Mouse (Mus musculus) retina, adult 2 months (tissue): ENCODE data around the gene Il17rd.

ENCODE experiments used
- DNase-seq: peaks from one replicate; pipeline ENCODE4 v3.0.0-alpha.2; 2012; ENCODE audit warnings: low read depth, low spot score

Gene Il17rd

GRCm38 (mm10) chr14:27044967-27045361 is 6.2 kb downstream of the Il17rd start:
- no peak for DNase-seq

DNA sequence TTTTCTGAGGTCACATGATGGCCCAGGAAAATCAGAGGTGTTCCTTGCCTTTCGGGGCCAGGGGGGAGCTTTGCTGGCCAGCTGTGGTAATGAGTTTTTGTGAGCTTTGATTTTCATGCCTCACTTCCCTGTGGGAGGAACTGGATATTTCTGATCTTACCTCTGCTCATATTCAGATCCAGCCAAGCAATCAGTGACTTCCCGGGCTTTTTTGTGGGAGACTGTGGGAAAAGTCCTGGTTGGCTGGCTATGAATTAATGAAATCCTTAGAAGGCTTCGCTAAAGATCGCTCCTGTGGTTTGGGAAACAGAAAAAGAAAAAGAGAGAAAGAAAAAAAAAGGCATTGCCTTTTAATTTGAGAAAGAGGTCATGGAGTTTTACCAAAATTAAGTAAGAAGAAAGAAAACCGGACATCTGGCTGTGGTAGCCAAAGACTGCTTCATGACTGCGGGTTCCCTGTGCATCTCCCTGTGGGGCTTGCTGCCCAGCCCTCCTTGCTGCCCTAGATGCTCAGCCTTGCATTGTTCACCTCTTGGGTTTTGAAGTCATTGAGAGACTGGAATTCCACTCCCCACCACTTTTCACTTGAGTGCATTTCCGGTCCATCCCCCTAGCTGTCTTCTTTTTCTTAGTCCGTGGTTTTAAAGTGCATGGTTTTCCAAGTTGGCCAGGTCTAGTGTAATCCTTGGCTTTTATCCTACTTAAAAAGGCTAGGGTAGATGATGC is 9.7 kb downstream of the Il17rd start:
- no peak for DNase-seq

- no peak for DNase-seq
These were observed 11.3 kb downstream of the Il17rd start for GRCm38 (mm10) chr14:27050043-27050442.

DNA sequence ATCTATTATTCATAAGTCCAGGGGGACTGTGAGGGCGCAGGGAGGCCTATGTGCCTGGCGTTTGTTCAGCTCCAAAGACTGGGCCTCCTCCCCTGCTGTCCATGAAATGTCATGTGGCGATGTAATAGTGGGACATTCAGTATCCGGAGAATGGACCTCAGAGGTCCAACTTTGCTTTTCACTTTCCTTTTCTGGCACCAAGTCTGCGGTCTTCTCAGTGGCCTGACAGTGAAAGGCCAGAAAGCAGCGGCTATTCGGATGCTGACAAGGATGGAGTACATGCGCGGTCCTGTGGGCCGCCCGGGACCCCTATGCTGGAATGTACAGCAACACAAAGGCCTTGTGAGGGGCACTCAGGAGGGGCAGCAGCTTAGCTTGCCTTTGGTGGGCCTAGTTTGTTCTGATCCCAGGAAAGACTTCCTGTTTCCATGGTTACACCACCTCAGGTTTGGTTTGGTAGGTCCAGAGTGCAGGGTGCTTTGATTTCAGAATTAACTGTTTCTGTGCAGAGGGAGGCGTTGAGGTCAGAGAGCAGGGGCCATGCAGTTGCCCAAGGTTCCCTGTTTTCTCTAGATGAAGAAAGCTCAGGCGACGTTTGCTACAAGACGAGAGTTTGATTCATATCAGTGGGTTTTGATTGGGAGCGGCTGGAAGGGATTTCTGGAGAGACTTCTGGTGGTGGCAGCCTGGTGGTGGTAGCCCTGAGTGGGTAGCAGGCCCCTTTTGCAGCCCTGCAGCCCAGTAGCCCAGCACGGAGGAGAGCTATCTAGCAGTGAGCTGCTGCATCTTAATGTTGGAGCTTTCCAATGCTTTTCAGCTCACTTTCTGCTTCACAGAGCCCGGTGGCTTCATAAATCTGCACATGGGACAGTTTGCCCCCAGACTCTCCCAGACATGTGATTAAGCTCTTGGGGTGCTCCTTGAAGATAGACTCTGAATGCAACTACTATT is 12.1 kb downstream of the Il17rd start:
- DNase-seq: no peak

DNA sequence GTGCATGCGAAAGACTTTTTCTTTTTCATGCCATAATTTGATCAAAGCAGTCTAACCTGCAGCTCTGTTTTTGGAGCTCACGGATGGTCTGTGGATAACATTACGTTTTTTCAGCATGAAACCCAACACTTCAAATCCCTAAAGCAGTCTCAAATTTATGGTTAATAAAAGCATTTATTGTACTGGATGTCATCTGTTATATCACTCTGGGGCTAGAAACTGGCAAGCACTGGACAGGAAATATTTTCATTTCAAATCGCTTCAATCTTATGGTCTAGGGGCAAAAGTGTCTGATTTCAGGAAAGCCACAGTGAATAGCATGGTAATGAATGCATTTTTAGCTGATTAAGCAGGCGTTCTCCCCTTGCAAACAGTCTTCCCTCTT is 12.8 kb downstream of the Il17rd start:
- DNase-seq: no peak

DNA sequence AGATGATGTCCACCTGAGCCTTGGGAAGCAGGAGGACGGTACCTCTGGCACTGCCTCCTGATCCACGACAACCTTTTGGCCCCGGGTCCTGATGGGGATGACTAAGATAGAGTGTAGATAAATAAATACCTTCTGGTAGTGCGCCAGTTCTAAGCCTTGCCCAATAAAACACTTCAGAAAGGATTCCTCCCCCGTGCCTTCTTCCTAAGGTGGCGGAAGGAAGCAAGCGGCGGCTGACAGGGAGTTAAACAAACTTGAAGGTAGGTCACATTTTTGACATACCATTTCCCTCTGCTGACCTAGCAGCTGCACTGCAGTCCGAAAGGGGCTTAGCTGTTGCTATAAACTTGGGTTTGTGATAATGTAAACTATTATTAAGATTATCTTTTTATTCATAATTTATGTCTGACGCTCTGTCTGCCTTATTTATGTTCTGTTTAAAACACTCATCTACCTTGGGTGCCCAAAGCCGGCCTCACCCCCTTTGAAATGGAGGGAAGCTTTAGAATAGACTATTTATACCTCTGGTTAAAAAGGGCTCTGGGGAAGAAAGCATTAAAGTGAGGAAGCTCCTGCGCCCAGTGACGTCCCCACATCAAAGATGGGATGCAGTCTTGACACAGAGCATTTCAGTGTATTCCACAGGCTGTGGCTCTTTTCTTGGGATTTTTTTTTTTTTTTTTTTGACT is 19.9 kb downstream of the Il17rd start:
- DNase-seq: no peak

DNA sequence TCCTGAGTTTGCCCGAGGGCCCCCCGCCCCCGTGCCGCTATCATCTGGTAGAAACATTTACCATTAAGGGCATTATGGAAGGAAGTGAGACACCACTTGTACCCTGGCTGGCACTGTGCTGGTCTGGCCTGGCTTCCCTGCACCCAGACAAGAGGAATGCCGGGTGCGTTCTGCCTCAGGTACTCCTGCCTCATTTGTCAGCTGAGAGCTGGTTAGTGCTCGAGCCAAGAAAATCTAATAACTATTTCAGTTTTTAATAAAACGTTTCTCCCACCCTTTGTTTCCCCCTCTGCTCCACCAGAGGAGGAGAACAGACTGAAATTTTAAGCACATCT is 20.4 kb downstream of the Il17rd start:
- DNase-seq: no peak

GRCm38 (mm10) chr14:27063338-27063737 is 24.6 kb downstream of the Il17rd start:
- DNase-seq: no peak

- no peak for DNase-seq
These were observed 27.6 kb downstream of the Il17rd start for GRCm38 (mm10) chr14:27066171-27066929.

DNA sequence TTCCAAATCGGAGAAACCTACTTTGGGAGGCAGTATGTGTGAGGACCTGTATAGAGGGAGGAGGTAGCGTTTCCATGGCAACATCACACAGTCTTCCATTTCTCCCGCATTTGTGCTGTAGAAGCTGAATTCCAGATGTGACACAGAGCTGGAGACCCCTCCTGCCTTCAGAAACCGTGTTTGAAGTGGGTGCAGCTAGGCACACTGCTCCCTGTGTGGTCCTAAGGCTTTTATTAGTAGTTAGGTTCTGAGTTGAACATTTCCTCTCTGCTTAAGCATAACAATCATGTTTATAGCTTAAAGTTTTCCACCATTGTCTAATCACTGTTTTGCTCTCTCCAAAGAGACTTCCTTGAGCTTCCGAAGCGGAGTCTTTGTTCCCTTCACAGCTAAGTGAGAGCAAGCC is 29.1 kb downstream of the Il17rd start:
- DNase-seq: no peak

DNA sequence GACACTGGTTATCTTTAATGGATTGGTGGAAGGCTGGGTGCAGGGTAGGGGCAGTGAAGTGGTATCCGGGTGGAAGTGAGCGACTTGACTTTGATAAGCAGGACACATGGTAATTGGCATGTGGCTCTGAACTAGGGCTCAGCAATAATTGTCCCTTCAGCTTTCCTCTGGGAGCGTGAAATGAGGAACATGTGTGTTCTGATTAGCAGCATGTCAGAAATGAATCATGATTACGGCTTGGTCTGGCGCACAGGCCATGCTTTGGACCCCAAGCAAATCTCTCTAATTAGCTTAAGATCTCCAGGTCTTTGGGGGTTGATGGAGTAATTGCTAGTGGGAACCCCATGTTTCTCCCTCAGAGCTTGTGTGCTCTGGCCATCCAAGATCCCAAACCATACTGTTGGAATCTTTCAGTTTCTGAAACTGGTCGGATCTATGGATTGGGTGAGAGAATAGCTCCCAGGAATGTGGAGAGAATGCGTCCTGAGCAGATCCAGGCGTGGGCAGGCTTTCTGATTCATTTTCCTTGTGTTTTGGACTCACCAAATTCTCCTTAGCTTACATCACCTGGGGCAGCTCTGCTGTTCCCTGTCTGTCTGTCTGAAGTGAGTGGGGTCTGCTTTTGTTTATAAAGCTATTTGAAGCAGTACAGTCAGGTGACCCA is 30.8 kb downstream of the Il17rd start:
- DNase-seq: no peak

- no peak for DNase-seq
These were observed 31.4 kb downstream of the Il17rd start for GRCm38 (mm10) chr14:27070128-27070527.

- no peak for DNase-seq
These were observed 32.0 kb downstream of the Il17rd start for GRCm38 (mm10) chr14:27070758-27071157.

DNA sequence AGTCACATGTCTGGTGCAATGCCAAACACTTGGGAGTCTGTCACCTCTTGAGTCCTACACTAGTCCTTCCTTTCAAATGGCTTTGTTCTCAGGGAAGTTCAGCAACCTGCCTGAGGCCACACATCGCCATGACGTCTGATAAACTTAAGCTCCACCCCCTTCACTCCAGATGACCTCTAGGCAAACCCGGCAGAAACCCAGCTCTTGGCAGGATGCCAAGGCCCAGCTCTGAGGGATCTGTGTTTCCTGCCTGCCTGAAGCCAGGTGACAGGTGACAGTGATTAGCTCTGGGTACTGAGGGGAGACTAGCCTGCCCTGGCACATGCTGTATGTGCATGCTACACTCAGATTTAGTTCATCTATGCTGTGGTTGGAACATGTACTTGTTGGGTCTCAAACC is 33.2 kb downstream of the Il17rd start:
- no peak for DNase-seq

- DNase-seq: no peak
These were observed 36.3 kb downstream of the Il17rd start for GRCm38 (mm10) chr14:27075084-27075483.

DNA sequence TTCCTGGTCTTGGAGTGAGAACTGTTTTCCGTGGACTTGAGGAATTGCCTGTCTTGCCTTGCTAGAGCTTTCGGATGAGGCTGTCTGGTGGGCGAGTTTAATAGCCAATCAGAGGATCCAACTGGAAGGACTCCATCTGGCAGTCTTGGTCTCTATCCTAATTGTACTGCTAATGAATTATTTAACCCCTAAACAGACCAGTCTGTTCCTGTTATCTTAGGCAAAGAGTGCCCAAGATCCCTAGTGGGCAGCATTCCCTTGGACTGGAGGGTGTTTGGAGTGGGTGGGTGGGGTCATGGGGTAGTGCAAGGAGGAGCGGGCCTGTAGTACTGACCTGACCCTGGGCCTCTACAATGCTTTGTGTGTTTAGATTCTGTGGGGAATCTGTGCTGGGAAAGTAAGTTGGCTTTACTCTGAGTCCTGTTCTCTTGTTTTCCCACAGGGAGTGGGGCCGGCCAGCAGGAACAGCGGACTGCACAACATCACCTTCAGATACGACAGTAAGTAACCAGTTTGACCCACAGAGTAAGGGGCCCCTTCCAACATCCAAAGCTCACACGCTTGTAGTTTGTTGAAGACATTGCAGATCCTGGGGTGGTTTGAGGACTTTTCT is 37.3 kb downstream of the Il17rd start:
- no peak for DNase-seq

GRCm38 (mm10) chr14:27076522-27076920 is 37.8 kb downstream of the Il17rd start:
- no peak for DNase-seq

GRCm38 (mm10) chr14:27081536-27082275 is 43.0 kb downstream of the Il17rd start:
- no peak for DNase-seq

- no peak for DNase-seq
These were observed 46.7 kb downstream of the Il17rd start for GRCm38 (mm10) chr14:27085471-27085870.

DNA sequence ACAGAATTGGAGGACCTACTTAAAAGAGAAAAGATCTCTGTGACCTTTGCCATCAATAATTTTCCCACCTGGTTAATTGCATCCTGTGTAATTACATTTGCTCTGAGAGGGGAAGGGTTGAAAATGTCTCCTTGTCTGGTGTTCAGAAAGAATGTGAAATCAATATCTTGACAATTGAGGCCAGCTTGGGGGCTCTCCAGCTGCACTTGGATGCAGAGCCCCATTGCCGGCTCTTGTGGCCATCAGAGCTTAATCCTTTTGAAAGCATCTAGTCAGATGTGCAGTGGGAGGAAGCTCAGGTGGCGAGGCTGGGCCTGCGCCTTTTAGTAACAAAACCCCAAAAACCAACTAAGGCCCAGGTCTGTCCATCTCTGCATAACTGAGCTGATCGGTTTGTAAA is 47.3 kb downstream of the Il17rd start:
- no peak for DNase-seq
